Mouse (Mus musculus) limb, embryonic 12.5 days (tissue): Measurements from ENCODE around the gene Tnk1. TPM values are rescaled to one million over a fixed set of nuclear protein-coding genes. Genes with fewer than 3 reads are reported as not detected.
A peak's percentile ranks its signal among the peaks of the same experiment; 100 is the strongest.

Experiments used
- ATAC-seq: fragments of 200-750 bp; cut with Nextera tagmentation; 2 replicates; pipeline ENCODE4 v1.8.0; 2017; ENCODE audit warnings: low read depth, moderate TSS enrichment; ENCODE audit not compliant: insufficient number of reproducible peaks, insufficient read depth, low FRiP score, low TSS enrichment
- H3K27ac ChIP-seq: fragments of 300-500 bp; sonication (generic); 2 replicates; pipeline ENCODE4 v1.5.1; 2016; ENCODE audit warnings: mild to moderate bottlenecking, moderate library complexity
- H3K27me3 ChIP-seq: fragments of 300-500 bp; sonication (generic); 2 replicates; pipeline ENCODE4 v1.6.1; 2016; ENCODE audit warnings: mild to moderate bottlenecking, moderate library complexity
- H3K36me3 ChIP-seq: fragments of 300-500 bp; sonication (generic); 2 replicates; pipeline ENCODE4 v1.6.1; 2016; ENCODE audit warnings: mild to moderate bottlenecking, moderate library complexity
- H3K4me1 ChIP-seq: fragments of 300-500 bp; sonication (generic); replicated peaks from 2 replicates; pipeline ENCODE4 v1.6.1; 2016
- H3K4me2 ChIP-seq: fragments of 300-500 bp; sonication (generic); 2 replicates; pipeline ENCODE4 v1.6.1; 2016; ENCODE audit warnings: mild to moderate bottlenecking, moderate library complexity
- H3K4me3 ChIP-seq: fragments of 300-500 bp; sonication (generic); replicated peaks from 2 replicates; pipeline ENCODE4 v1.5.1; 2016; ENCODE audit warnings: mild to moderate bottlenecking
- H3K9ac ChIP-seq: fragments of 300-500 bp; sonication (generic); replicated peaks from 2 replicates; pipeline ENCODE4 v1.6.1; 2016; ENCODE audit warnings: mild to moderate bottlenecking, moderate library complexity
- H3K9me3 ChIP-seq: fragments of 300-500 bp; sonication (generic); 2 replicates; pipeline ENCODE4 v1.6.1; 2016; ENCODE audit warnings: mild to moderate bottlenecking, moderate library complexity
- WGBS: fragments of 180-500 bp; shearing (Covaris S2); methylation state at CpG from one replicate; pipeline ENCODE4 v1.1.7; 2016; 5-methylcytosine and 5-hydroxymethylcytosine counted together
- polyA plus RNA-seq: library from polyadenylated mRNA; unstranded; fragments of >200 nt; fragmentation: Nextera tagmentation; extraction: Ambion mirVana; gene quantifications from 2 replicates; pipeline ENCODE4 v1.2.1, GENCODE M21; 2016

Gene Tnk1
- polyA plus RNA-seq, 1 experiment from 2014 or later = 2.3 TPM

DNA sequence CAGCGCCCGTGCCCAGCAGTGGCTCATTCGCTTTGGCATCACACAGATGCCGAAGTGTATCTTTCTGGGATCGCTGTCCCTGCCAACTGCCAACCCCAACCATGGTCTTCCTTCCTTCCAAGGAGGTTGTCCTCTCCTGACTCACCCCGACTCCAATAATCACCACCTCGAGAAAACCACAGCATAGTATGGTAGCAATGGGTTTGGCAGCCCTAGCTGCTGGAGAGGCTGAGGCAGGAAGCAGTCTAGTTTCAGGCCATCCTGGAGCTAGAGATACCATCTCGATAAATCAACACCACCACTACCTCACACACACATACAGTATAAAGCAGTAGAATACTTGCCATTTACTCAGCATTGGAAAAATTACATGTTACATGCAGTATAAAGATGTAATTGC is 39.7 kb downstream of the Tnk1 start:
- no peaks in the 10 kb centered on the region for H3K36me3 ChIP-seq
- no peaks in the 10 kb centered on the region for H3K4me1 ChIP-seq
- H3K4me3 ChIP-seq = no peak overlapping the region
- no peaks in the 10 kb centered on the region for H3K27me3 ChIP-seq
- no peak for ATAC-seq
- H3K9ac ChIP-seq = no peak overlapping the region
- H3K9me3 ChIP-seq = peaks cover 13% of the 10 kb centered on the region
- H3K4me2 ChIP-seq = no peak overlapping the region
- 93% methylated on average over 8 of the region's 8 CpGs for WGBS
- no peak overlapping the region for H3K27ac ChIP-seq

DNA sequence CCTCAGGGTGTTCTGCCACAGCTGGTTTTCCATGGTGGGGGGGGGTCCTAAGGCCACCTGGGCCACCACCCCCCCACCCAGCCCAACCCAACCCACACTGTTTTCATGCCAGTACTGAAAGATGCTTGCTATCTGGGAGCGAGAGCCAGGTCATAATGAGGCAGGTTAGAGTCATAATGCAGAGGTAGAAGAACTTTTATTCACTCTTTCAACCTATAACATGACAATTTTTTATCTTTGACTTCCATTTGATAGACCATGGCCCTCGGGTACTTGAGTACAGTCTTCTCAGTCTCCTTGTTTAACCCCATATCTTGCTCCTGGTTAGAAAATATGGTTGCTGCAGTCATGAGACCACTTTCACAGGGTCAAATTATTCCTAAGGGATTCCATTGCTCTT is 40.2 kb downstream of the Tnk1 start, which contains the start of gene Spem2:
Spem2 (minus strand) TSS at position 101 of the 400 bp plus-strand sequence.
- no peak within 1 kb of the TSS for H3K4me2 ChIP-seq
- H3K9me3 ChIP-seq = peaks cover 13% of the 10 kb centered on the region
- no peaks in the 10 kb centered on the region for H3K4me1 ChIP-seq
- ATAC-seq = no peak
- H3K4me3 ChIP-seq = no peak within 1 kb of the TSS
- H3K27me3 ChIP-seq = no peaks in the 10 kb centered on the region
- H3K9ac ChIP-seq = no peak within 1 kb of the TSS
- no peak within 1 kb of the TSS for H3K27ac ChIP-seq
- no peaks in the 10 kb centered on the region for H3K36me3 ChIP-seq
- WGBS = 89% methylated on average over 2 of the region's 2 CpGs

DNA sequence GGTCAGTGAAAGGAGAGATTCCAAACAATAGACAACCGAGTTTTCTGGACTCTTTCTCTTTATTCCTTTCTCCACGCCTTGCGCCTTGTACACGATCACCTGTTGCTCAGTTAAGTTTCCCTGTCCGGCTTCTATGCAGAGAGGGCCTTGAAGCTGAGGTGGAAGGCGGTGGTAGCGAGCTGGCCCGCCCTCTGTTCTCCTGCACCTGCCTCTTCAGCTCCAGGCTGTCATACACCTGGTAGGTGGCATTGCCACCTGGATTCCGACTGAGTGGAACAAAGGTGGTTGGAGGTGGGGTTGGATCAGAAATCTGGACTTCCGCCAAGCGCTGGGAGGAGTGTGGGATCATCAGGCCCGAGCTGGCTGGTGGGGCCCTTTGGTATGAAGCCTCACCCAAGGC is 42.0 kb downstream of the Tnk1 start:
- Histone ChIP-seq H3K27me3 (no peaks in the 10 kb centered on the region), H3K4me1 (no peaks in the 10 kb centered on the region), H3K4me3 (no peak overlapping the region), H3K9ac (no peak overlapping the region), H3K9me3 (peaks cover 13% of the 10 kb centered on the region), H3K27ac (no peak overlapping the region), H3K4me2 (no peak overlapping the region), H3K36me3 (no peaks in the 10 kb centered on the region)
- no peak for ATAC-seq
- 91% methylated on average over 12 of the region's 12 CpGs for WGBS

DNA sequence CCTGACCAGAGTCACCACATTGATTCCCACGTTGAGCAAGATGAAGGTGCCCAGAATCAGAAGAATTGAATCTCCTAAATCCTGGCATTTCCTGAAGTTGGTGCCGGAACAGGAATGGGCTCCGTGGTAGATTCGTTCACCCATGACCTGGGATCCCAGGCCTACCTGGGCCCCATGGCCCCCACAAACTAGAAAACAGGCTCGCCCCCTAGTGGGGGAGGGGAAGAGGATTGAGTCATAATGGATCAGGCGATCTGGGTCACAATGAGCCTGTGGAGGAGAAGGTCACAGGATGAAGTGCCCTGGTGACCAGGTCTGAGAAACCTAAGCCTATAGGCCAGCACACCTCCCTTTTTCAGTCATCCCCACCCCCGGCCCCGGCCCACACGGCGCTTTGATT is 43.4 kb downstream of the Tnk1 start, which contains the start of gene Gm39566:
Gm39566 (minus strand) TSS at position 144 of the 400 bp plus-strand sequence.
- H3K9ac ChIP-seq = no peak within 1 kb of the TSS
- H3K27me3 ChIP-seq = no peaks in the 10 kb centered on the region
- no peak for ATAC-seq
- H3K4me1 ChIP-seq = no peaks in the 10 kb centered on the region
- 58% methylated on average over 10 of the region's 10 CpGs for WGBS
- H3K9me3 ChIP-seq = peaks cover 13% of the 10 kb centered on the region
- no peak within 1 kb of the TSS for H3K27ac ChIP-seq
- H3K36me3 ChIP-seq = no peaks in the 10 kb centered on the region
- no peak within 1 kb of the TSS for H3K4me2 ChIP-seq
- H3K4me3 ChIP-seq = no peak within 1 kb of the TSS

DNA sequence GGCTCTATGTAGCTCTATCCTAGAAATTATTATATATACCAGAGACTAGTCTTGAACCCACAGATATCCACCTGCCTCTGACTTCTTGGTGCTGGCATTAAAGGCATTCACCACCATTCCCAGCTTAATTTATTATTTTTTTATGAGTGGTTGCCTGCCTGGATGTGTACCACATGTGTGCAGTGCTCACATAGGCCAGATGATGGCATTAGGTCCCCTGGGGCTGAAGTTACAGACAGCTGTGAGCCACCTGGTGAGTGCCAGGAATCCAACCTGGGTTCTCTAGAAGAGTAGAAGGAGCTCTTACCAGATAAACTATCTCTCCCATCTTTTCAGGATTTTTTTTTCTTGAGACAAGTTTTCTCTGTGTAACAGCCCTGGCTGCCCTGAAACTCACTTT is 48.2 kb downstream of the Tnk1 start:
- Histone ChIP-seq H3K9me3 (peaks cover 9% of the 10 kb centered on the region), H3K4me1 (no peaks in the 10 kb centered on the region), H3K4me3 (no peak overlapping the region), H3K27ac (no peak overlapping the region), H3K36me3 (no peaks in the 10 kb centered on the region), H3K27me3 (peaks cover 27% of the 10 kb centered on the region), H3K9ac (no peak overlapping the region), H3K4me2 (no peak overlapping the region)
- ATAC-seq = no peak

DNA sequence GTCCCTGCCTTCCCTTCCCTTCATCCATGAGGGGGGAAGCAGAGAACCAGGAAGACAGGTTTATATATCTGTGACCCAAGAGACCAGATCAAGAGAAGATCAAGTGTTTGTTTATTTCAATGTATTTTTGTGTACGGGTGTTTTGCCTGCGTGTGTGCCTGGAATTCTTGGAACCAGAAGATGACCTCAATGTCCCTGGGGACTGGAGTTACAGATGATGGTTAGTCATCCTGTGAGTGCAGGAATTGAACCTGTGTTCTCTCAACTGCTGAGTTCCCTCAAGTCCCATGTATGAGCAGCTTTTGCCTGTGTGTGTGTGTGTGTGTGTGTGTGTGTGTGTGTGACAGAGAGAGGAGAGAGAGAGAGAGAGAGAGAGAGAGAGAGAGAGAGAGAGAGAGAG is 50.9 kb downstream of the Tnk1 start:
- Histone ChIP-seq H3K4me2 (no peak overlapping the region), H3K36me3 (no peaks in the 10 kb centered on the region), H3K27ac (no peak overlapping the region), H3K9me3 (peaks cover 9% of the 10 kb centered on the region), H3K4me3 (no peak overlapping the region), H3K4me1 (peaks cover 26% of the 10 kb centered on the region), H3K27me3 (peaks cover 53% of the 10 kb centered on the region), H3K9ac (no peak overlapping the region)
- 77% methylated on average over 2 of the region's 2 CpGs for WGBS
- ATAC-seq = no peak

DNA sequence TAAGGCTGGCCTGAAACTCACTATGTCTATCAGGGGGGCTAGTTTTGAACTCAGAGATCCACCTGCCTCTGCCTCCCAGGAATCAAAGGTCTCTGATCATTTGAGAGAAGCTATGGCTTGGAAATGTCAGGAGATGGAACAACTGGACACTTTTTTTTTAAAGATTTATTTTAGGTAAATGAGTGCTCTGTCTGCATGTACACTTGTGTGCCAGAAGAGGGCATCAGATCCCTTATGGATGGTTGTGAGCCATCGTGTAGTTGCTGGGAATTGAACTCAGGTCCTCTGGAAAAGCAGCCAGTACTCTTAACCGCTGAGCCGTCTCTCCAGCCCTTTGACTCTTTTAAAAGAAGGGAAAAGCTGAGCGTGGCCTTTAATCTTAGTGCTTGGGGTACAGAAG is 52.2 kb downstream of the Tnk1 start:
- Histone ChIP-seq H3K9ac (no peak overlapping the region), H3K27ac (no peak overlapping the region), H3K4me3 (no peak overlapping the region), H3K4me2 (no peak overlapping the region), H3K36me3 (no peaks in the 10 kb centered on the region), H3K27me3 (peaks cover 66% of the 10 kb centered on the region), H3K4me1 (peaks cover 38% of the 10 kb centered on the region), H3K9me3 (peaks cover 9% of the 10 kb centered on the region)
- ATAC-seq = no peak
- 78% methylated on average over 4 of the region's 4 CpGs for WGBS

DNA sequence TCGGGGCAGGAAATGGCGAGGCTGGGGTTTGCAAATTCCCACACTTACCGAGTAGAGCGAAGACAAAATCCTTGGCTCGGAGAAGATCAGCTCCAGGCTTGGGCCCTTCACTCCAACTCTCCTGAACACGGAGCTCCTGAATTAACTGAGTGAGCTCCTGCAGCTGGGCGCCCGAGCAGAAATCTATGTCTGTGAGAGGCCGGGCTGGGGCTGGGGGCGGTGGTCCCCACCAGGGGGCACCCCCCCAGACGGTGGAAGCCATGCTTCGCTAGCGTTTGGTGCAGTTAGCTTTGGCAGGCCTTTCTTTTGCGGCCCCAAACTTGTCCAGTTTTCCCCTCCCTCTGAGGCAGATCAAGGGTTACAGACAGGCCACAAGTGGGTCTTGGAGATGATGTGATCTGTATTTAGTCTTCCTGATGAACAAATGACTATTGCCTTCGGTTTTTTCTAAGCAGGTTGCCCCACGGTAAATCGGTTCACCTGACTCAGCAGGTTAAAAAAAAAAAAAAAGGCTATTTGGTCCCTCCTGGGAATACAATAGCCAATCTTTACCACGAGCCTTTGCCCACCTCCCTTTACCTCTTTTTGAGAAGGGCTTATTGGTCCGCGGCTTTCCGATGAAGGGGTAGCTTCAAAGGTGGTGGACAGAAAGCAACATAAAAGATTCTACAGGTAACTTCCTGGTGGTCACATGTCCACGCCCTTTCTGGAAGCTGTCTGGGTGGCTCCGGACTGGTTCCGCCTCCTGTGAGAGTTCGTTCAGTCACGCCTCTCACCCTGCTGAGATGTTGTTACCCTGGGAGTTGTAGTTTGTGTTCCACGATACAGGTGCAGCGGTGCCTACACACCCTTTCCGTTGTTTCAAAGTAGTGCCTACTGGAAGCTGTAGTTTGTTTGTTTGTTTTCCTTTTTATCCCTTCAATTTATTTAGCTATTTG is 53.3 kb downstream of the Tnk1 start, which contains the start of gene Tmem102:
Tmem102 (minus strand) TSS at position 653 of the 938 bp plus-strand sequence.
- Histone ChIP-seq H3K9ac (0 out of 2 replicates have a peak within 1 kb of the TSS, but pooled peaks have one; percentile 9), H3K27ac (no peak within 1 kb of the TSS), H3K4me2 (peak within 1 kb of the TSS; percentile 92), H3K36me3 (no peaks in the 10 kb centered on the region), H3K4me1 (peaks cover 47% of the 10 kb centered on the region), H3K4me3 (peak within 1 kb of the TSS; percentile 57), H3K27me3 (peaks cover 77% of the 10 kb centered on the region), H3K9me3 (peaks cover 9% of the 10 kb centered on the region)
- 6% methylated on average over 29 of the region's 29 CpGs for WGBS
- ATAC-seq = no peak

DNA sequence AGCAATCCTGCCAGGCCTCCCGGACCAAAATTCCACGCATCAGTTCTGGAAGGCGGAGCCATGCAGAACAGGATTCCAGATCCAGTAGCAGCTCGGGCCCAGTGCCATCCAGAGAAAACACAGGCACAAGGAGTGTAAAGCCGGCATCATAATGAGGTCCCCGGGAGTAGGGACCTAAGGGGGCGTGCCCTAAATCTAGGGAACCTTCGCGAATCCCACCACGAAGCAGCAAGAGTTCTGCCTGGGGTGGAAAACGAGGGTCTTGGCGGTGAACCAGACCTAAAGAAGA is 53.9 kb downstream of the Tnk1 start:
- peaks cover 54% of the 10 kb centered on the region for H3K4me1 ChIP-seq
- ATAC-seq = no peak
- peak overlapping the region; percentile 92 for H3K4me2 ChIP-seq
- peak overlapping the region; percentile 57 for H3K4me3 ChIP-seq
- 0 out of 2 replicates have a peak overlapping the region, but pooled peaks have one; percentile 9 for H3K9ac ChIP-seq
- H3K36me3 ChIP-seq = no peaks in the 10 kb centered on the region
- H3K9me3 ChIP-seq = peaks cover 9% of the 10 kb centered on the region
- WGBS = 3% methylated on average over 12 of the region's 12 CpGs
- H3K27me3 ChIP-seq = peaks cover 84% of the 10 kb centered on the region
- H3K27ac ChIP-seq = no peak overlapping the region

DNA sequence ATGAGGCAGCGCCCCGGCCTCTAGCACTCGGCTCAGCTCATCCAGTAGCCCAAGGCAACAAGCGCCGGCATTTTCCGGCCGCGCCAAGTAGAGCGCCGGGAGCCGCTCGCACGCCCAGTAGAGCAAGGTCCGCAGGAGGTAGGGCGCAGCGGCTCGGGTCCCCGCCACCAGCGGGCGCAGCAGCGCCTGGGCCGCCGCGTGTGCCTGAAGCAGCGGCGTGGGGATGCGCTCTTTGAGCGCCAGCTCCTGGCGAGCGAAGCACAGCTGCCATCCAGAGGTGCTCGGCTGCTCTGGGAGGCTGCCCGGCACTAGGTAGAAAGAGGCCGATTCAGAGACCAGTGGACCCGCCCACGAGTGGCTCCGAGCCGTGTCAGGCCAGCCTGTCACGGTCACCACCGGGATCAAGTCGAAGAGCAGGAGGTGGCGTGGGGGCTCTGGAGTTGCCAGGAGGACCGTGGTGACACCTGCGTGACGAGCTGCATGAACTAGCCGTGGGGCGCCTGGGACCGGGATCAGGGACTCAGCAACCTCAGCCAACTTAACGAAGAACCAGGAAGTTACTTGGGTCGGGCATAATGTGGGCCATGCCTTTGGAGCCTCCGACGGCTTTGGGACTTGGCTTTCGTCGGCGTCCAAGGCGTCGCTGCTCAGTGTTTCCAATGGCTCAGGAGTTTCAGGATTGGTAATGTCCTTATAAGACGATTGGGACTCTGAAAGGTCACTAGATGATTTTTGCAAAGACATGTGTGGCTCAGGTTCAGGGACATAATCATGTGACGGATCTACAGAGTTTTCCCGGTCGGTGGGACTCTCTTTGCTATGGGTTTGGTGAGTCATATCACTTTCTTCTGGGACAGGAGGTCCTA is 54.5 kb downstream of the Tnk1 start:
- ATAC-seq = peak; percentile 40
- Histone ChIP-seq H3K4me1 (peaks cover 58% of the 10 kb centered on the region), H3K27me3 (peaks cover 90% of the 10 kb centered on the region), H3K4me2 (peak overlapping the region; percentile 92), H3K4me3 (peak overlapping the region; percentile 57), H3K9me3 (peaks cover 9% of the 10 kb centered on the region), H3K9ac (peak overlapping the region; percentile 52), H3K36me3 (no peaks in the 10 kb centered on the region), H3K27ac (no peak overlapping the region)
- WGBS = 2% methylated on average over 60 of the region's 60 CpGs

DNA sequence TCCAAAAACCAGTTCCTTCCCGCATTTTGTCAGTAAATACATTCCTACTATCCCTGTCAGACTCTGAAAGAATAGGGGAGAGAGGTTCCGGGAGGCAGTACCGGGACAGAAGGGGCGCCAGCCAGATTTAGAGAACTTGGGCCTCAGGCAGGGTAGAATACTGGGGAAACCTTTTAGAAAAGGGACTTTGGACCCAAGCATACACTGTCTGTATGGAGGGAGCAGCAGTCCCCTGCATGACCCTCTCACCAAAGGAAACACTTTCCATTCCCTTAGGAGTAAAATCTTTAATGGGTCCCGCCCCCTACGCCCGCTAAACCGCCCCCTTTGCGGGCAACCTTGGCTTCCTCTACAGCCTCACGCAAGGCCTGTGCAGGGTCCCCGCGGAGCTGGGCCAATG is 55.2 kb downstream of the Tnk1 start:
- Histone ChIP-seq H3K4me3 (peak overlapping the region; percentile 57), H3K36me3 (no peaks in the 10 kb centered on the region), H3K4me2 (peak overlapping the region; percentile 92), H3K9ac (peak overlapping the region; percentile 52), H3K4me1 (peaks cover 58% of the 10 kb centered on the region), H3K9me3 (peaks cover 9% of the 10 kb centered on the region), H3K27ac (no peak overlapping the region), H3K27me3 (peaks cover 97% of the 10 kb centered on the region)
- ATAC-seq = no peak
- WGBS = 2% methylated on average over 12 of the region's 12 CpGs
